Mouse (Mus musculus): ENCODE measurements around the gene Atp5b. TPM values are rescaled to one million over a fixed set of nuclear protein-coding genes. Genes with fewer than 3 reads are reported as not detected.

The Atp5b gene
- 2,336 and 2,543 TPM in 2 replicates for polyA plus RNA-seq (2016; fragmentation: Nextera tagmentation; extraction: Ambion mirVana)

GRCm38 (mm10) chr10:128082880-128083421 lies at the start of gene Atp5b:
TSS of gene Atp5b (plus strand) at chr10:128083273.
- DNase-seq (ENCODE audit: low spot score) = peak; percentile 90
- Histone ChIP-seq H3K36me3 (peaks cover 48% of the 10 kb centered on the region), H3K4me3 (peak within 1 kb of the TSS; percentile 79), H3K27ac (peak within 1 kb of the TSS; percentile 95), H3K4me1 (peaks cover 14% of the 10 kb centered on the region), H3K27me3 (ENCODE audit: low read depth, poor library complexity, severe bottlenecking) (no peaks in the 10 kb centered on the region), H3K9me3 (replicated peaks) (no peaks in the 10 kb centered on the region)
- WGBS = under 1% methylated on average over 34 of the region's 34 CpGs

- Histone ChIP-seq H3K27me3 (ENCODE audit: low read depth, poor library complexity, severe bottlenecking) (no peaks in the 10 kb centered on the region), H3K4me1 (peaks cover 34% of the 10 kb centered on the region), H3K9me3 (replicated peaks) (no peaks in the 10 kb centered on the region), H3K36me3 (peaks cover 53% of the 10 kb centered on the region), H3K4me3 (peak overlapping the region; percentile 93), H3K27ac (peak overlapping the region; percentile 98)
- peak; percentile 53 for DNase-seq (ENCODE audit: low spot score)
- 8% methylated on average over 10 of the region's 10 CpGs for WGBS
These were observed 46.2 kb upstream of the Atp5b start for GRCm38 (mm10) chr10:128036746-128037425.

DNA sequence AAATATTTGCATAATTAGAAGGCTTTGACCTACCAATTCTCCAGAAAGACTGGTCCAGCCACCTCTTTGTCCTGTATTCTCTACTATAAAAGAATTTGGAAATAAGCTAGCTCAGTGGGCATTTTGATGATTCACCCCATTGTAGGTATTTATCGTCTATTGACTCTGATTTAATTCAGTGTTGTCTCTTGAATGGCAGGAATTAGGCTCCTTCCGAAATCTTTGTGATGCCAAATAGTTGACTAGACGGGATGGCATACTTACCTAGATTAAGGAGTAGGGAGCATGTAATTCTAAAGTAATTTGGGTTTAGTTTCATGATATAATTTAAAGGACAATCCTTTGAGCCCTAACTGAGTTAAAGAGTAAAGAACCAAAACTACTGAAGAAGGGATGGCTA lies 45.2 kb upstream of the Atp5b start:
- Histone ChIP-seq H3K36me3 (peaks cover 62% of the 10 kb centered on the region), H3K27ac (no peak overlapping the region), H3K4me1 (peaks cover 34% of the 10 kb centered on the region), H3K4me3 (peak overlapping the region; percentile 6; the same call in 1 of the 2 replicates), H3K27me3 (ENCODE audit: low read depth, poor library complexity, severe bottlenecking) (no peaks in the 10 kb centered on the region), H3K9me3 (replicated peaks) (no peaks in the 10 kb centered on the region)
- WGBS = 87% methylated on average over 3 of the region's 3 CpGs
- DNase-seq (ENCODE audit: low spot score) = no peak

DNA sequence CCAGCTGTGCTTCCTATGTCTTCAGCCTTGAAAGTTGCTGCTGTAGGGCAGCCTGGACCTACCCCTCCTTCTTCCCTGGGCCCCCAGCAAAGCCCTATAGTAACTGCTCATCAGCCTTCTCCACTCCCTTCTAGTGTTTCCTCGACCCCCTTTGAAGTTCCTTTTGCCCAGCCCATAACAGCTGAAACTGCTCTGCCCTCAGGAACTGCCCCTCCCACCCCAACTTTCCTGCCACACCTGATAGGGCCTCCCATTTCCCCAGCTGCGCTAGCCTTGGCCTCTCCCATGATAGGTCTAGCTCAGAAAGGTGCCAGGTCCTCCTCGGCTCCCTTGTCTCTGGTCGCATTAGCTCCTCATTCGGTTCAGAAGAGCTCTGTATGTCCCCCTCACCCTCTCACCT lies 43.9 kb upstream of the Atp5b start:
- Histone ChIP-seq H3K4me1 (peaks cover 40% of the 10 kb centered on the region), H3K36me3 (peaks cover 75% of the 10 kb centered on the region)

DNA sequence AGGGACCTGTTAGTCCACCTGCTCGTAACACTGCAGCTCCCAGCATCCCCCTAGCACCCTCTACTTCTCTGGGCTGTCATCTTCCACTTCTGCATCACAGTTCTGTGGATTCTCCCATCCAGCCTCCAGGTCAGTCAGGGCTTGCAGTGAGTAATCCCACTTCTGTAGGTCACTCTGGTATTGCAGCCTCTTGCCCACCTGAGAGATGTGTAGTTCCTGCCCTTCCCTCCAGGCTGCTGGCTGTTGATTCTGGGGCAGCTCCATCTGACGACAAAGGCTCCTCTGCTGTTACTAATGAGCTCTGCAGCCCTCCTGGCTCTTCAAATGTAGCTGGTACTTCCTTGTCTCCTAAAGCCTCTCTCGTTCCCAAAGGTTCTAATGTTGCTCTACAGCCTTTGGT lies 43.2 kb upstream of the Atp5b start:
- Histone ChIP-seq H3K27ac (no peak overlapping the region), H3K9me3 (replicated peaks) (no peaks in the 10 kb centered on the region), H3K4me3 (no peak overlapping the region), H3K27me3 (ENCODE audit: low read depth, poor library complexity, severe bottlenecking) (no peaks in the 10 kb centered on the region), H3K36me3 (peaks cover 82% of the 10 kb centered on the region), H3K4me1 (peaks cover 41% of the 10 kb centered on the region)
- WGBS = 77% methylated on average over 3 of the region's 3 CpGs
- no peak for DNase-seq (ENCODE audit: low spot score)

More for the DNA sequence above, 43.9 kb upstream of the Atp5b start:
- DNase-seq (ENCODE audit: low spot score) = no peak
- Histone ChIP-seq H3K27me3 (ENCODE audit: low read depth, poor library complexity, severe bottlenecking) (no peaks in the 10 kb centered on the region), H3K4me3 (no peak overlapping the region), H3K27ac (no peak overlapping the region), H3K9me3 (replicated peaks) (no peaks in the 10 kb centered on the region)
- WGBS = 47% methylated on average over 5 of the region's 5 CpGs

DNA sequence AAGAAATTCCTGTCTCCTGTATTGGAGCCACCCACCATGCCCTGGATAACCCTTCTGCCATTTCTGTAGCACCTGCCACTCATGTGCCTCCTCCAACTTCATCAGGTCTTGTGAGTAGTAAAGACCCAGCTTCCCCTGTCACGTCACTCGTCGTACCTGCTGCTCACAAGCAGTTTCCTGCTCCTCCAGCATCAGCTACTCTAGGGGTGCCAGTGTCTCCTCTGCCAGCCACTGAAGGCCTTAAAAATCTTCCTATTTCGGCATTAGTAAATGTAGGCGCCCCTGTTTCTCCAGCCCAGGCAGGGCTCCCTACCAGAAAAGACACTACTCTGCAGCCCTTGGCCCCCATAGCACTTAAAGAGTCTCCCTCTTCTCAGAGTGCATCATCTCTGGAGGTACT lies 42.8 kb upstream of the Atp5b start:
- Histone ChIP-seq H3K36me3 (peaks cover 86% of the 10 kb centered on the region), H3K27me3 (ENCODE audit: low read depth, poor library complexity, severe bottlenecking) (no peaks in the 10 kb centered on the region)

DNA sequence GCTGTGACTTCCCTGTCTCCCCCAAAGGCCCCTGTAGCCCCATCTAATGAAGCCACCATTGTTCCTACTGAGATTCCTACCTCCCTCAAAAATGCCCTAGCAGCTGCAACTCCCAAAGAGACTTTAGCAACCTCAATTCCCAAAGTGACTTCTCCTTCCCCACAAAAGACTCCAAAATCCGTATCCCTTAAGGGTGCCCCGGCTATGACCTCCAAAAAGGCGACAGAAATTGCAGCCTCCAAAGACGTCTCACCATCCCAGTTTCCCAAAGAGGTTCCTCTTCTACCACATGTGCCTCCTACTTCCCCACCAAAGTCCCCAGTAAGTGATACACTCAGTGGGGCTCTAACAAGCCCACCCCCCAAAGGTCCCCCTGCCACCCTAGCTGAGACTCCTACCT lies 41.4 kb upstream of the Atp5b start:
- DNase-seq (ENCODE audit: low spot score) = no peak
- no peaks in the 10 kb centered on the region for H3K27me3 ChIP-seq (ENCODE audit: low read depth, poor library complexity, severe bottlenecking)
- no peaks in the 10 kb centered on the region for H3K9me3 ChIP-seq (replicated peaks)
- H3K36me3 ChIP-seq = peaks cover 99% of the 10 kb centered on the region
- H3K4me1 ChIP-seq = peaks cover 40% of the 10 kb centered on the region
- WGBS = 79% methylated on average over 4 of the region's 4 CpGs
- H3K27ac ChIP-seq = no peak overlapping the region
- H3K4me3 ChIP-seq = no peak overlapping the region

More for the DNA sequence above, 42.8 kb upstream of the Atp5b start:
- Histone ChIP-seq H3K4me1 (peaks cover 40% of the 10 kb centered on the region), H3K9me3 (replicated peaks) (no peaks in the 10 kb centered on the region), H3K4me3 (no peak overlapping the region), H3K27ac (no peak overlapping the region)
- DNase-seq (ENCODE audit: low spot score) = no peak
- 92% methylated on average over 5 of the region's 5 CpGs for WGBS

DNA sequence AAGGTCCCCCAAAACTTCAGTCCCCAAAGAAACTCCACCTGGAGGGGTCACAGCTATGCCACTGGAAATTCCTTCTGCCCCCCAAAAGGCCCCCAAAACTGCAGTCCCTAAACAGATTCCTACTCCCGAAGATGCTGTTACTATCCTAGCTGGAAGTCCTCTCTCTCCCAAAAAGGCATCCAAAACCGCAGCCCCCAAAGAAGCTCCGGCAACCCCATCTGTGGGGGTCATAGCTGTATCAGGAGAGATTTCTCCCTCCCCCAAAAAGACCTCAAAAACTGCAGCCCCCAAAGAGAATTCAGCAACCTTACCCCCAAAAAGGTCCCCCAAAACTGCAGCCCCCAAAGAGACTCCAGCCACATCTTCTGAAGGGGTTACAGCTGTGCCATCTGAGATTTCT lies 40.6 kb upstream of the Atp5b start:
- H3K4me1 ChIP-seq = peaks cover 33% of the 10 kb centered on the region
- no peaks in the 10 kb centered on the region for H3K9me3 ChIP-seq (replicated peaks)
- H3K36me3 ChIP-seq = peaks cover 99% of the 10 kb centered on the region
- H3K27me3 ChIP-seq (ENCODE audit: low read depth, poor library complexity, severe bottlenecking) = no peaks in the 10 kb centered on the region
- no peak overlapping the region for H3K4me3 ChIP-seq
- 89% methylated on average over 3 of the region's 3 CpGs for whole genome bisulfite sequencing
- no peak overlapping the region for H3K27ac ChIP-seq
- DNase-seq (ENCODE audit: low spot score) = no peak

DNA sequence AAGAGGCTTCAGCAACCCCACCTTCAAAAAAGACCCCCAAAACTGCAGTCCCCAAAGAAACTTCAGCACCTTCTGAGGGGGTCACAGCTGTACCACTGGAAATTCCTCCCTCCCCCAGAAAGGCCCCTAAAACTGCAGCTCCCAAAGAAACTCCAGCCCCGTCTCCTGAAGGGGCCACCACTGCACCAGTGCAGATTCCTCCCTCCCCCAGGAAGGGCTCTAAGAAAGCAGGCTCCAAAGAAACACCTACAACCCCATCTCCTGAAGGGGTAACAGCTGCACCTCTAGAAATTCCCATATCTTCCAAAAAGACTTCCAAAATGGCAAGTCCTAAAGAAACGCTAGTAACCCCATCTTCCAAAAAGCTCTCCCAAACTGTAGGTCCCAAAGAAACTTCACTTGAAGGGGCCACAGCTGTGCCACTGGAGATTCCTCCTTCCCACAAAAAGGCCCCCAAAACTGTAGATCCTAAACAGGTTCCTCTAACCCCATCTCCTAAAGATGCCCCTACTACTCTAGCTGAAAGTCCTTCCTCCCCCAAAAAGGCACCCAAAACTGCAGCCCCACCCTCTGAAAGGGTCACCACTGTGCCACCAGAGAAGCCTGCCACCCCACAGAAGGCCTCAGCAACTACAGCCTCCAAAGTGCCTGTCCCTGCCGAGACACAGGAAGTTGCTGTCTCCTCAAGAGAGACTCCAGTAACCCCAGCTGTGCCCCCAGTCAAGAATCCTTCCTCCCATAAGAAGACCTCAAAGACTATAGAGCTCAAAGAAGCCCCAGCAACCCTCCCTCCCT lies 39.8 kb upstream of the Atp5b start:
- Histone ChIP-seq H3K27me3 (ENCODE audit: low read depth, poor library complexity, severe bottlenecking) (no peaks in the 10 kb centered on the region), H3K4me3 (no peak overlapping the region), H3K4me1 (peaks cover 25% of the 10 kb centered on the region), H3K27ac (no peak overlapping the region), H3K9me3 (replicated peaks) (no peaks in the 10 kb centered on the region), H3K36me3 (peaks cover 99% of the 10 kb centered on the region)
- DNase-seq (ENCODE audit: low spot score) = no peak
- 83% methylated on average over 3 of the region's 3 CpGs for WGBS

DNA sequence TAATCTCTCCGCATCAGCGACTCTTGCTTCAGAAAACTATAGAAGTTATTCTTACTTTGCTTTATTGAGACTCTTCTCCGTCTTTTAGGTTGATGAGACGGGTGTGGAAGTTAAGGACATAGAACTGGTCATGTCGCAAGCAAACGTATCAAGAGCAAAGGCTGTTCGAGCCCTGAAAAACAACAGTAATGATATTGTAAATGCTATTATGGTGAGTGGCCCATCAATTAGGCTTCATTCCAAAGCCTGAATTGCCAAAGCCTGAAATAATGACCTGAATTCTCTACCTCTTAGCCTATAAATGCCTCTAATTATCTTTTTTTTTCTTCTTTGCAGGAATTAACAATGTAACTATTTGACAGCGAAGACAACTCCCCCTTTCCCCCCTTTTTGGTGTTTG lies 34.9 kb upstream of the Atp5b start:
- H3K4me3 ChIP-seq = no peak overlapping the region
- no peak for DNase-seq (ENCODE audit: low spot score)
- H3K9me3 ChIP-seq (replicated peaks) = no peaks in the 10 kb centered on the region
- H3K27me3 ChIP-seq (ENCODE audit: low read depth, poor library complexity, severe bottlenecking) = no peaks in the 10 kb centered on the region
- H3K27ac ChIP-seq = no peak overlapping the region
- 95% methylated on average over 8 of the region's 8 CpGs for WGBS
- peaks cover 88% of the 10 kb centered on the region for H3K36me3 ChIP-seq
- peaks cover 12% of the 10 kb centered on the region for H3K4me1 ChIP-seq

DNA sequence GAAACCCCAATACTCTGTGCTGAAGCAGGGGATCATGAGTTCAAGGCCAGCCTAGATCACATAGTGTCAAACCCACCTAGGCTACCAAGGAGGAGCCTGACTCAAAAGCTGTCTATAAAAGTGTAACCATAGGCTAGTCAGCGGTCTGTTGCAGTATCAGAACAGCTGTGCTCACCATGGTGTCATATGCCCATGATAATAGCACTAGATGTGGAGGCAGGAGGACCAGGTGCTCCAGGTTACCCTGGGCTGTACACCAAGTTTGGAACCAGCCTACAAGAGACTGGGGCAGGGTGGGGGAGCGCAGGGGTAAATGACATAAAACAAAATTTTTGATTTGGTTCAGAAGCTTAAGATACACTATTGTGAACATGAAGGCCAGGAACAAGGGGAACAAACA lies 33.3 kb upstream of the Atp5b start:
- Histone ChIP-seq H3K27ac (no peak overlapping the region), H3K4me3 (no peak overlapping the region), H3K9me3 (replicated peaks) (no peaks in the 10 kb centered on the region), H3K36me3 (peaks cover 72% of the 10 kb centered on the region), H3K27me3 (ENCODE audit: low read depth, poor library complexity, severe bottlenecking) (no peaks in the 10 kb centered on the region), H3K4me1 (peaks cover 2% of the 10 kb centered on the region; the same call in 1 of the 2 replicates)
- 92% methylated on average over 2 of the region's 2 CpGs for WGBS
- no peak for DNase-seq (ENCODE audit: low spot score)

- H3K27me3 ChIP-seq (ENCODE audit: low read depth, poor library complexity, severe bottlenecking) = no peaks in the 10 kb centered on the region
- no peaks in the 10 kb centered on the region for H3K4me1 ChIP-seq
- WGBS = 85% methylated on average over 2 of the region's 2 CpGs
- no peak overlapping the region for H3K27ac ChIP-seq
- H3K4me3 ChIP-seq = no peak overlapping the region
- peaks cover 66% of the 10 kb centered on the region for H3K36me3 ChIP-seq
- no peaks in the 10 kb centered on the region for H3K9me3 ChIP-seq (replicated peaks)
- DNase-seq (ENCODE audit: low spot score) = no peak
These were observed 32.7 kb upstream of the Atp5b start for GRCm38 (mm10) chr10:128050355-128050754.

- DNase-seq (ENCODE audit: low spot score) = no peak
- Histone ChIP-seq H3K9me3 (replicated peaks) (no peaks in the 10 kb centered on the region), H3K4me1 (no peaks in the 10 kb centered on the region), H3K4me3 (no peak overlapping the region), H3K27me3 (ENCODE audit: low read depth, poor library complexity, severe bottlenecking) (no peaks in the 10 kb centered on the region), H3K36me3 (peaks cover 54% of the 10 kb centered on the region), H3K27ac (no peak overlapping the region)
- 93% methylated on average over 5 of the region's 5 CpGs for WGBS
These were observed 31.5 kb upstream of the Atp5b start for GRCm38 (mm10) chr10:128051589-128051988.
